In genomic region chr7:143014862-143015659, GRCm38 (mm10) we compare ENCODE assay signal across 12 mouse cellular contexts. TPM values are rescaled to one million over a fixed set of nuclear protein-coding genes. Genes with fewer than 3 reads are reported as not detected.
A peak's percentile ranks its signal among the peaks of the same experiment; 100 is the strongest.
DNase-seq lines count a peak whose midpoint lies in the region; ATAC-seq and TF ChIP-seq lines count a peak whose summit lies in the region.
"Had no signal": no experiment of that assay in that cellular context is flagged by ENCODE, and none has a peak within 500 bp of the region (broad histone marks: within the 10 kb centered on the region; RNA-seq: fewer than 3 reads in every experiment).

No protein-coding gene starts in this region.

- TF ChIP-seq EP300 in ES-Bruce4 (IDR thresholded peaks at IDR 0.05; ENCODE audit: insufficient read depth, low read depth, low read length) = no peak

- no peak overlapping the region for H3K9ac ChIP-seq in kidney, embryonic 15.5 days
- H3K9ac ChIP-seq in ES-Bruce4 (ENCODE audit: low read depth, poor library complexity, severe bottlenecking) = no peak overlapping the region

- no peak for TF ChIP-seq CTCF in ES-Bruce4 (IDR thresholded peaks at IDR 0.05; ENCODE audit: low read depth, low read length)

- H3K4me2 ChIP-seq in kidney, embryonic 15.5 days = no peak overlapping the region

- 78% methylated on average over 7 of the region's 7 CpGs for WGBS in kidney, embryonic 15.5 days

- no peaks in the 10 kb centered on the region for H3K9me3 ChIP-seq in kidney, embryonic 15.5 days (replicated peaks)
- H3K9me3 ChIP-seq in ES-Bruce4 (replicated peaks; ENCODE audit: control insufficient read depth, insufficient read depth, low read length, poor library complexity, severe bottlenecking) = no peaks in the 10 kb centered on the region

- no peaks in the 10 kb centered on the region for H3K36me3 ChIP-seq in kidney, embryonic 15.5 days
- no peaks in the 10 kb centered on the region for H3K36me3 ChIP-seq in ES-Bruce4 (ENCODE audit: control insufficient read depth, insufficient read depth, low read length, poor library complexity, severe bottlenecking)

- no peaks in the 10 kb centered on the region for H3K27me3 ChIP-seq in kidney, embryonic 15.5 days
- no peaks in the 10 kb centered on the region for H3K27me3 ChIP-seq in ES-Bruce4 (ENCODE audit: control insufficient read depth, insufficient read depth, low read length, poor library complexity, severe bottlenecking)

- peak overlapping the region; percentile 87 for H3K27ac ChIP-seq in kidney, embryonic 15.5 days
- H3K27ac ChIP-seq in ES-Bruce4 (ENCODE audit: insufficient read depth, low read length) = peak overlapping the region; percentile 82

- H3K4me1 ChIP-seq in kidney, embryonic 15.5 days = peaks cover 60% of the 10 kb centered on the region
- H3K4me1 ChIP-seq in ES-Bruce4 (ENCODE audit: control insufficient read depth, insufficient read depth, low read length) = peaks cover 32% of the 10 kb centered on the region

- no peak for TF ChIP-seq POLR2A in ES-Bruce4 (IDR thresholded peaks at IDR 0.05; ENCODE audit: insufficient read depth, low read length)

- DNase-seq in kidney, adult 8-10 months = no peak
- DNase-seq in adrenal gland, adult 2 months = peak; percentile 81
- peak; percentile 78 for DNase-seq in heart, postnatal 4 days
- no peak for DNase-seq in thymus, postnatal 25 days
- DNase-seq in gastrocnemius, adult 18-20 months (ENCODE audit: low spot score) = no peak
- no peak for DNase-seq in right cerebral cortex, postnatal 25 days
- DNase-seq: thymus, postnatal 14 days had no signal

- H3K4me3 ChIP-seq in kidney, embryonic 15.5 days (replicated peaks) = no peak overlapping the region
- H3K4me3 ChIP-seq in ES-Bruce4 (ENCODE audit: low read depth, low read length) = no peak overlapping the region
- H3K4me3 ChIP-seq: erythroblast, embryonic 14.5 days had no signal

- no peak for ATAC-seq in kidney, embryonic 15.5 days (replicated peaks; ENCODE audit: low FRiP score)

RNA-seq across cellular contexts. Expression of gene Tspan32, which starts 10.2 kb away (rescaled TPM):
- 2.2 and 2.3 TPM in 2 replicates for polyA plus RNA-seq in kidney, embryonic 15.5 days (2015; fragmentation: Nextera tagmentation; extraction: Ambion mirVana)
- polyA plus RNA-seq in ES-Bruce4 (2011; ENCODE audit: insufficient read depth, insufficient read length, low read depth, missing spikeins) = not detected in 2 replicates
- total RNA-seq in adrenal gland, adult 2 months (2021) = under 1 TPM; 0.49 to 0.62 TPM
- 0.83 and 1.4 TPM in 2 replicates for polyA plus RNA-seq in adrenal gland, adult 2 months (2012; rRNA removed)
- total RNA-seq in heart, postnatal 4 days (2021) = under 1 TPM; 0.45 to 0.64 TPM
- total RNA-seq in gastrocnemius, adult 18-20 months (2021) = under 1 TPM in 1 of 2 experiments, not detected in 1; 0.40 TPM
- total RNA-seq: layer of hippocampus, postnatal 25 days had no signal

RNA-seq across cellular contexts. Expression of gene Cd81, which starts 37.5 kb away (rescaled TPM):
- polyA plus RNA-seq in kidney, embryonic 15.5 days (2015; fragmentation: Nextera tagmentation; extraction: Ambion mirVana) = 519 and 576 TPM in 2 replicates
- polyA plus RNA-seq in ES-Bruce4 (2011; ENCODE audit: insufficient read depth, insufficient read length, low read depth, missing spikeins) = 392 and 406 TPM in 2 replicates
- total RNA-seq in adrenal gland, adult 2 months (2021) = 100 to 1,000 TPM; 693 to 716 TPM
- 3,024 and 3,201 TPM in 2 replicates for polyA plus RNA-seq in adrenal gland, adult 2 months (2012; rRNA removed)
- total RNA-seq in heart, postnatal 4 days (2021) = 100 to 1,000 TPM; 600 to 620 TPM
- total RNA-seq in gastrocnemius, adult 18-20 months (2021) = 100 to 1,000 TPM in 1 of 2 experiments, 10 to 100 TPM in 1; 97.2 to 115 TPM

RNA-seq across cellular contexts. Expression of gene Ascl2, which starts 46.0 kb away (rescaled TPM):
- 0.73 and 1.1 TPM in 2 replicates for polyA plus RNA-seq in kidney, embryonic 15.5 days (2015; fragmentation: Nextera tagmentation; extraction: Ambion mirVana)
- polyA plus RNA-seq in ES-Bruce4 (2011; ENCODE audit: insufficient read depth, insufficient read length, low read depth, missing spikeins) = 1.9 and 2.2 TPM in 2 replicates
- total RNA-seq in adrenal gland, adult 2 months (2021) = under 1 TPM; 0.17 to 0.35 TPM
- polyA plus RNA-seq in adrenal gland, adult 2 months (2012; rRNA removed) = 1.9 and 3.8 TPM in 2 replicates
- total RNA-seq in heart, postnatal 4 days (2021) = not detected
- not detected for total RNA-seq in gastrocnemius, adult 18-20 months (2021)
- total RNA-seq: gastrocnemius, postnatal 25 days had no signal

RNA-seq across cellular contexts. Expression of gene Tssc4, which starts 54.0 kb away (rescaled TPM):
- 91.8 and 105 TPM in 2 replicates for polyA plus RNA-seq in kidney, embryonic 15.5 days (2015; fragmentation: Nextera tagmentation; extraction: Ambion mirVana)
- 18.2 and 21.0 TPM in 2 replicates for polyA plus RNA-seq in ES-Bruce4 (2011; ENCODE audit: insufficient read depth, insufficient read length, low read depth, missing spikeins)
- total RNA-seq in adrenal gland, adult 2 months (2021) = 10 to 100 TPM; 23.3 to 30.9 TPM
- polyA plus RNA-seq in adrenal gland, adult 2 months (2012; rRNA removed) = 120 and 142 TPM in 2 replicates
- 10 to 100 TPM; 32.6 to 33.9 TPM for total RNA-seq in heart, postnatal 4 days (2021)
- 1 to 10 TPM; 6.7 to 8.0 TPM for total RNA-seq in gastrocnemius, adult 18-20 months (2021)

Comparison
In these comparisons a context has a peak if more than half of its experiments do, and no peak if none do; other contexts are left out.
1. DNase-seq: peak in adrenal gland, adult 2 months (single experiment) and heart, postnatal 4 days (single experiment); none in kidney, adult 8-10 months (0 of 2), thymus, postnatal 25 days (single experiment), gastrocnemius, adult 18-20 months (single experiment) and right cerebral cortex, postnatal 25 days (single experiment).
2. RNA of gene Cd81, which starts 37.5 kb away (total RNA-seq): 693 to 716 TPM in adrenal gland, adult 2 months and 600 to 620 TPM in heart, postnatal 4 days; 97.2 to 115 TPM in gastrocnemius, adult 18-20 months; every median in the first group is over 4 times any median in the second.